Mouse (Mus musculus) hindbrain, embryonic 12.5 days (tissue): ENCODE data around the gene Ms4a4c. TPM values are rescaled to one million over a fixed set of nuclear protein-coding genes. Genes with fewer than 3 reads are reported as not detected.
"Not testable (repeated sequence)": the region's sequence is repeated elsewhere in the genome, so short reads cannot be mapped to it uniquely, and the experiment has no call there.

ENCODE experiments used
- ATAC-seq: fragments of 200-750 bp; cut with Nextera tagmentation; 2 replicates; pipeline ENCODE4 v1.8.0; 2017; ENCODE audit warnings: moderate TSS enrichment; ENCODE audit not compliant: low FRiP score
- H3K27ac ChIP-seq: fragments of 300-500 bp; sonication (generic); 2 replicates; pipeline ENCODE4 v1.5.1; 2016; ENCODE audit warnings: mild to moderate bottlenecking
- H3K27me3 ChIP-seq: fragments of 300-500 bp; sonication (generic); 2 replicates; pipeline ENCODE4 v1.6.1; 2016; ENCODE audit warnings: mild to moderate bottlenecking
- H3K36me3 ChIP-seq: fragments of 300-500 bp; sonication (generic); 2 replicates; pipeline ENCODE4 v1.6.1; 2016; ENCODE audit warnings: mild to moderate bottlenecking
- H3K4me1 ChIP-seq: fragments of 300-500 bp; sonication (generic); 2 replicates; pipeline ENCODE4 v1.6.1; 2016
- H3K4me2 ChIP-seq: fragments of 300-500 bp; sonication (generic); replicated peaks from 2 replicates; pipeline ENCODE4 v1.6.1; 2016; ENCODE audit warnings: mild to moderate bottlenecking
- H3K4me3 ChIP-seq: fragments of 300-500 bp; sonication (generic); 2 replicates; pipeline ENCODE4 v1.5.1; 2016; ENCODE audit warnings: mild to moderate bottlenecking
- H3K9ac ChIP-seq: fragments of 300-500 bp; sonication (generic); 2 replicates; pipeline ENCODE4 v1.6.1; 2016; ENCODE audit warnings: mild to moderate bottlenecking, moderate library complexity
- H3K9me3 ChIP-seq: fragments of 300-500 bp; sonication (generic); replicated peaks from 2 replicates; pipeline ENCODE4 v1.6.1; 2016; ENCODE audit warnings: mild to moderate bottlenecking
- WGBS: fragments of 180-500 bp; shearing (Covaris S2); methylation state at CpG from one replicate; pipeline ENCODE4 v1.1.7; 2016; 5-methylcytosine and 5-hydroxymethylcytosine counted together
- polyA plus RNA-seq: library from polyadenylated mRNA; unstranded; fragments of >200 nt; fragmentation: Nextera tagmentation; extraction: Ambion mirVana; gene quantifications from 2 replicates; pipeline ENCODE4 v1.2.1, GENCODE M21; 2016

The Ms4a4c gene
- polyA plus RNA-seq, 1 experiment from 2014 or later: not detected

DNA sequence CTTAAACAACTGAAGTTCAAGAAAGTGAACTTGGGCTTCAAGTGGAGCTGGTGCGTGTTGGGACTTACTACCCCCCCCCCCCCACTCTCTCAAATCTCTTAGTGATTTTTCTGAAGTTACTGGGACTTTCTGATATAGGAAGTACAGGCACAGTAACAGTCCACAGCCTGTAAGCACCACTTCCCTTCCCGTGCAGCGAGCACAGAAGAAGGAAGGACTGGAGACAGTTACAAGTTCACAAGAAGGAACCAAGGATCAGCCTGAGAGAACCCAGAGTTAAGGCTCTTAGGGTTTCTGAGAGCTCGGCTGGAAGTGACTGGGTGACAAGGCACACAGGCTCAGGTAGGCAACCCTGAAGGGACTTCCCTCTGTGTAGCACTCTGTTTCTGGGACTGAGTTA lies 64.6 kb downstream of the Ms4a4c start, which contains the start of gene Ms4a6c:
TSS of gene Ms4a6c (plus strand) at position 152 of the 400 bp plus-strand sequence.
- H3K36me3 ChIP-seq, H3K9ac ChIP-seq, H3K4me1 ChIP-seq, ATAC-seq, H3K27ac ChIP-seq, H3K27me3 ChIP-seq, H3K4me2 ChIP-seq, H3K9me3 ChIP-seq, H3K4me3 ChIP-seq: not testable (repeated sequence)
- 90% methylated on average over 4 of the region's 4 CpGs for WGBS

Other genes starting within 250 kb of the Ms4a4c start
- gene 1700025F22Rik, start 239.4 kb upstream of the Ms4a4c start, polyA plus RNA-seq: not detected in 2 replicates
- not detected in 2 replicates for gene Ms4a13, start 208.0 kb upstream of the Ms4a4c start, polyA plus RNA-seq
- not detected in 2 replicates for gene Ms4a12, start 172.3 kb upstream of the Ms4a4c start, polyA plus RNA-seq
- gene Ms4a1, start 138.5 kb upstream of the Ms4a4c start, polyA plus RNA-seq: not detected in 2 replicates
- not detected in 2 replicates for gene Ms4a5, start 120.9 kb upstream of the Ms4a4c start, polyA plus RNA-seq
- gene Ms4a14, start 90.3 kb upstream of the Ms4a4c start, polyA plus RNA-seq: not detected in 2 replicates
- gene Ms4a7, start 68.6 kb upstream of the Ms4a4c start, polyA plus RNA-seq: 2.6 and 3.7 TPM in 2 replicates
- gene Ms4a4a, start 29.2 kb upstream of the Ms4a4c start, polyA plus RNA-seq: 3.5 and 4.0 TPM in 2 replicates
- not detected in 2 replicates for gene Ms4a4b, start 38.8 kb downstream of the Ms4a4c start, polyA plus RNA-seq
- 1.8 and 2.6 TPM in 2 replicates for gene Ms4a6c, start 64.6 kb downstream of the Ms4a4c start, polyA plus RNA-seq
- not detected in 2 replicates for gene Gm8369, start 81.2 kb downstream of the Ms4a4c start, polyA plus RNA-seq
- 4.2 and 4.6 TPM in 2 replicates for gene Ms4a6b, start 111.7 kb downstream of the Ms4a4c start, polyA plus RNA-seq
- gene Ms4a4d, start 132.0 kb downstream of the Ms4a4c start, polyA plus RNA-seq: 0.16 TPM in 1 of 2 replicates, not detected in the other
- gene Ms4a6d, start 200.1 kb downstream of the Ms4a4c start, polyA plus RNA-seq: 2.2 and 3.1 TPM in 2 replicates
- not detected in 2 replicates for gene Ms4a2, start 218.9 kb downstream of the Ms4a4c start, polyA plus RNA-seq
- gene Ms4a3, start 236.1 kb downstream of the Ms4a4c start, polyA plus RNA-seq: 0.25 TPM in 1 of 2 replicates, not detected in the other